Mouse (Mus musculus) T-helper 17 cell (primary cell): Measurements from ENCODE around the gene Dpy19l3.

ENCODE experiments used
- in situ Hi-C, 2 experiments: fragments of 300-600 bp; cut with MboI, MseI; formaldehyde crosslinking; loops; 1 replicate in 1 of 2; 2 replicates in 1 of 2; pipeline ENCODE4 v1.15.1; 2025; ENCODE audit warnings: high pct_unique_total_duplicates in 2 of 2

The Dpy19l3 gene

GRCm38 (mm10) chr7:35753319-35754032, 778 bp downstream of the Dpy19l3 start:
- in situ Hi-C loops, result no loop called here

DNA sequence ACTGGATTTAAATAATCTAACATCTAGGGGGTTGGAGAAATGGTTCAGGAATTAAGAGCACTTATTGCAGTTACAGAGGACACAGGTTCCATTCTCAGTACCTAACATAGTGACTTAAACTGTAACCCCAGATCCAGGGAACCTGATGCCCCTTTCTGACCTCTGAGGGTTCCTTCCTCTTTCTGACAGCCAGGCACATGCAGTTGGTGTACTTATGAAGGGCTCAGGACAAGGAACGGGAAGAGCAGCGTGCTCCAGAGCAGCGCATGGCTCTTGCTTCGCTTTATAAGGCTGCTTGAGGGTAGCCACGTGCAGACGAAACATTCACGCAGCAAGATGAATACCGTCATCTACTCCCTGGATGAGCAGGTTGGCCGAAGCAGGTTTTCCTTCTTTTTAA, 3.4 kb downstream of the Dpy19l3 start:
- in situ Hi-C loops, result no loop called here

- in situ Hi-C loops, result no loop called here
These were observed 6.8 kb downstream of the Dpy19l3 start for GRCm38 (mm10) chr7:35747397-35747964.

DNA sequence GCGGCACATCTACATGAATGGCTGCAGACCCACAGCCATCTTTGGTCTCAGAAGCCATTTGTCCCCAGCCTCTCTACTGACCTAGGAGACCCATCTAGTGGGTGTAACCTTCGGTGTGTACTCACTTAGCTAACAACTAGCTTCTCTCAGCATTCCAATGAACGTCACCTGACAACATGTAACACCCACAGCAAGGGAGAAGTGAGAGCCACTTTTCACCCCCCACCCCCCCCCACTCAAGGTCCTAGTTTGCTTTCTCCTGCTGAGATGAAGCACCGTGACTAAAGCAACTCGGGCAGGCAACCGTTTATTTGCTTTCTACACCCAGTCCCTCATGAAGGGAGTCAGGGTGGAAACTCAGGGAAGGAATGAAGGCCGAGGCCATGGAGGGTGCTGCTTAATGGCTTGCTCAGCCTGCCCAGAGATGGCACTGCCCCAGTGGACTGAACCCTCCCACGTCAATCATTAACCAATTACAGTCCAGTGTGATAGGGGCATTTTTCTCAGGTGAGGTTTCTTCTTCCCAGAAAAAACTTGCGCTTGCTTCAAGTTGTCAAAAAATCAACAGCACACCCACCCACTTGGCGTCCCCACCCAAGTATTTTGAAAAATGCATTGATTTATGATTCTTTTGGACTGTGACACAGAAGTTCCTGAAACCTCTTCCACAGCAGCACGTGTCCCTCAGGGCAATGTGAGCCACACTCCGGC, 7.4 kb downstream of the Dpy19l3 start:
- in situ Hi-C loops, result no loop called here

DNA sequence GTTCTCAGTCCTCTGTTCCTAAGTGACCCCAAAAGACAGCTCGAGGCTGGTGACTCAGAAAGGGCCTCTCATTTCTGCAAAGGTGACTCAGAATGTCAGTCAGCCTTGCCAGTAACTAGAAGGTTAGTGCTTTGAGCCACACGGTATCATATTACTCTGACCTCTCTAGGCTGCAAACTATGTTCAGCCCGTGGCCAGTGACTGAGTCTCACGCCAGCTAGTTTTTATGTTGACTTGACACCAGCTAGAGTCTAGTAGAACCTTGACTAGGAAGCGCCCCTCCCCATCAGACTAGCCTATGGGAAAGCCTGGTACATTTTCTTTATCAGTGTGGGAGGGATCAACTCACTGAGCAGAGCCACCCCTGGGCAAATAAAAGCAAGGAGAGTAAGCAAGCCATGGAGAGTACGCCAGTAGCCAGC, 9.0 kb downstream of the Dpy19l3 start:
- in situ Hi-C loops, result no loop called here

GRCm38 (mm10) chr7:35744771-35745170, 9.5 kb downstream of the Dpy19l3 start:
- in situ Hi-C loops, result no loop called here

- in situ Hi-C loops, result no loop called here
These were observed 11.9 kb downstream of the Dpy19l3 start for GRCm38 (mm10) chr7:35742310-35742709.

GRCm38 (mm10) chr7:35741858-35742257, 12.4 kb downstream of the Dpy19l3 start:
- in situ Hi-C loops, result no loop called here

GRCm38 (mm10) chr7:35740489-35741230, 13.6 kb downstream of the Dpy19l3 start:
- in situ Hi-C loops, result no loop called here

- in situ Hi-C loops, result no loop called here
These were observed 15.4 kb downstream of the Dpy19l3 start for GRCm38 (mm10) chr7:35738871-35739270.

GRCm38 (mm10) chr7:35733313-35734050, 20.8 kb downstream of the Dpy19l3 start:
- in situ Hi-C loops, result no loop called here

- in situ Hi-C loops, result no loop called here
These were observed 21.6 kb downstream of the Dpy19l3 start for GRCm38 (mm10) chr7:35732585-35733059.

DNA sequence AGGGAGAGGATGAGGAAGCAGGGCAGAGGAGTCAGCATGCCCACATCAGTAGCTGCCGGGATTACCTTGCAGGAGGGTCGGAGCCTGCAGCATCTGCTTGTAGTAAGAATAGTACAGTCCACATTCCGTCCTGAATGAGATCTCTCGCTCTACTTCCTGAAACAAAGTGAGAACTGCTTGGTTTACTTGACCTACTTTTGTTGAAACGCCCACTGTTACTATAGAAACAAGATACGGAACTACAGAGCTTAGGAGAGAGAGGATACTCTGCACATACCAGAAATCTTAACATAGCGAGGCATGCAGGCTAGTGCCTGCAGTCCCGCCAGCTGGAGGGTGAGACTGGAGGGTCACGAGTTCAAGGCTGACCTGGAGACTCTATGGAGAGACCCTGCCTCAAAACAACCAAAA, 24.6 kb downstream of the Dpy19l3 start:
- in situ Hi-C loops, result no loop called here

DNA sequence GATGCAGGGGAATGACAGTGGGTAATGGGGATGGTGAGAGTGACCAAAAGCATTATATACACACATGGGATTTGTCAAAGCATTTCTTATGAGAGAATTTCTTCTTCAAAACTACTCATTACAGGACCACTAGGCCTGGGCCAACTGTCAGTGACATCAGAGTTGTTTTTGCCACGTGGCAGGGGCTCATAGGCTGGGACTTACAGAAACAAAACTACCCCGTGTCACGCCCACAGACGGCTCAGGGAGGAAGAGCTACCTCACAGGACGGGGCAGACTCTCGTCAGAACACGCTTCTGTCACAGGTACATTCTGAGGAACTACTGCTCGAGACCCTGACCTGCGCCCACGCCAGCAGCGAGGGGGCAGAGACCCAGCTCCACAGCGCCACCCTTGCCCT, 25.9 kb downstream of the Dpy19l3 start:
- in situ Hi-C loops, result no loop called here

GRCm38 (mm10) chr7:35723035-35723434, 31.2 kb downstream of the Dpy19l3 start:
- in situ Hi-C loops, result no loop called here

DNA sequence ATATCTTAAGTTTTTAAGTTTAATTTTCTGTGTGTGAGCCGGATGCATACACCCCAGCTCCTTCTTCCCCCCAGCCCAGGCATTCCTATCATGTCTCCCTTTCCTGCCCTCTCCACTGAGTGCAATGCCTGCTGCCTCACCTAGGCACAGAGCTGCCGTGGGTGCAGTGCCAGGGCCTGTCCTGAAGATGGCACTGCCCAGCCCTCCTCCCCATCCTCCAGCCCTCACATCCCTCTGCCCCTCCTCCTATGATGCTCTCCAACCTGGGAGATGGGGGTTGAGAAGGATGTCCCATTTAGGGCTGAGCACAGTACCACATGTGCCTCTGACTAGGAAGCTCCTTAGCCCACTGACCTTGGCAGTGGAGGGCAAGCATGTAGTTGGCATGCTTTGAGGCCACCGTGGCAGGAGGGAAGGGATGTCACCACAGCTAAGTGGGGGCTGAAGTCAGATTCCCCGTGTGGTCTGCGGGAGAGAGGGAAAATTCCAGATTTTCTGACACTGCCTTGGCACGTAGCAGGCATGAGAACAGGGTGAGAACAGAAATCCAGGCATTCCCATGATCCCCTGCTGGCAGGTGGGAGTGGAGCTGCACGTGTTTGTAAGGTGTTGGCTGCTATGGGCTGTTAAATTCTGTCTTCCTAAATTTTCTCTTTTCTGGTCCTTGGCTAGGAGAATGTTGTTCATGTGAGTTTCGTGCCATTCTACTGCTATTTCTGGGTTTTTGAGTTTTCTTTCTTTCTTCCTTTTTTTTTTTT, 35.7 kb downstream of the Dpy19l3 start:
- in situ Hi-C loops, result no loop called here

- in situ Hi-C loops, result no loop called here
These were observed 43.9 kb downstream of the Dpy19l3 start for GRCm38 (mm10) chr7:35710366-35710765.

DNA sequence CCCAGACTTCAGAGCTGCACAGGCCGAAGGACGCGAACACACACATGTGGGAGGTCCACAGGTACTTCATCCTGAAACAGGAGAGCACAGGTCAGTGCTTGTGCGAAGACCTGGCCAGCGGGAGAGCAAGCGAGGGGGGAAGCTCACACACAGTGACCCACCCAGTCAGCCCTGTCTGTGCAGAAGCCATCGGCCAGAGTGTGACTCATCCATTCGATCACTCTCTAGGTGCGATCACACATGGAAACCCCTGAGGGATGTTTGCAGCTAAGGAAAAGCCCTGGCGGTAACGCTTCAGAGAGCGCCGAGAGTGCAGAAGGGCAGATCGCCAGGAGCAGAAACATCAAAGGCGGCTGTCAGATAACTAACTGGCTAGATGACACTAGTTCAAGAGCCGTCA, 46.2 kb downstream of the Dpy19l3 start:
- in situ Hi-C loops, result no loop called here

DNA sequence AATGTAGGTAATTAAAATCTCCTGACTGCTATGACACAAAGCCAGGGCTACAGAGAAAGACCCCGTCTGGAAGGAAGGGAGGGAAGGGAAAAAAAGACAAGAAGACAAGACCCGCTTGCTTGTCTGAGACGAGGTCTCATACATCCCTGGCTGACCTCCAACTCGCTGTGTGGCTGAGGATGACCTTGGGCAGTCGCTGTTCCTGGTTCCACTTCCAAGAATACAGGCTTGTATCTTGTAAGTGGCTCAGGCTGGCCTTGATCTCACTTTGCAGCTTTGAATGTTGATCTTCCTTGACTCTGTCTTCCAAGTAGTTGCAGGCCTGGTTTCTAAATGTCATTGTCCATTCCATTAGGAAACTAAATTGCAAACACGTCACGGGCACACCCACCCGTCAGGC, 55.2 kb downstream of the Dpy19l3 start:
- in situ Hi-C loops, result no loop called here

DNA sequence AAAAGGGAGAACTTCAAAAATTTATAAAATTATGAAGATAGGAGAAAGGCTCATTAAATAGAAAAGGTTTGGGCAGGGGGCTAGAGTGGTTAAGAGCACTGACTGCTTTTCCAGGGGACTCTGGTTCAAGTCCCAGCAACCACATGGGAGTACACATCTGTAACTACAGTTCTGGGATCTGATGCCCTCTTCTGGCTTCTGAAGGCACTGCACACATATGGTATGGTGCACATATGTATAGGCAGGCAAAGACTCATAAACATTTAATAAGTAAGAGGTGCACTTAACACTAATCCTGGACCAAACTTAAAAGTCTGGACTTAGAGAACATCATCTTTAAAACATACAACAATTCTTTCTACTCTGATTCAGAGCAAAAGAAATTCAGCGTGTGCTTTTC, 56.2 kb downstream of the Dpy19l3 start:
- in situ Hi-C loops, result no loop called here

DNA sequence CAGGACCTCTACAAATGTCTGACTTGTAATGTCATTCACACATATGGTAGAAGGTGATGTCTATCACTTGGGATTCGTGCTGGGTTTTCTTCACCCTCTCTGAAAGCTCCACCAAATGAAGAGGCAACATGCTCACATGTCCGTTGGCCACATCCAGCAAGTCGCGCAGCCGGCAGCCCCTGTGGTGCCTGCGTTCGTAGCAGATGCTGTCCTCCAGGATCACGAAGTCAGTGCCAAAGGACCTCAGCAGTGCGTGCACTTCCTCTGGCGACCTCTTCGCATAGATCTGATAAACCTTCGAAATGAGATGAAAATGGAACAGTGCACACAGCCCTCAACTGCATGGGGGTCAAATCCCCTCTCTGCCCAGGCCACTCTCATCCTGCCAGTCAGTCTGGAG, 61.6 kb downstream of the Dpy19l3 start:
- in situ Hi-C loops, result no loop called here
